Mouse (Mus musculus) neural tube, embryonic 10.5 days (tissue): ENCODE measurements around the gene Gucd1.
"Not testable (repeated sequence)": the region's sequence is repeated elsewhere in the genome, so short reads cannot be mapped to it uniquely, and the experiment has no call there.

Experiments used
- DNase-seq: peaks from one replicate; pipeline ENCODE4 v3.0.0-alpha.2; 2017; ENCODE audit warnings: low spot score; ENCODE audit errors: extremely low spot score

Gucd1 gene

DNA sequence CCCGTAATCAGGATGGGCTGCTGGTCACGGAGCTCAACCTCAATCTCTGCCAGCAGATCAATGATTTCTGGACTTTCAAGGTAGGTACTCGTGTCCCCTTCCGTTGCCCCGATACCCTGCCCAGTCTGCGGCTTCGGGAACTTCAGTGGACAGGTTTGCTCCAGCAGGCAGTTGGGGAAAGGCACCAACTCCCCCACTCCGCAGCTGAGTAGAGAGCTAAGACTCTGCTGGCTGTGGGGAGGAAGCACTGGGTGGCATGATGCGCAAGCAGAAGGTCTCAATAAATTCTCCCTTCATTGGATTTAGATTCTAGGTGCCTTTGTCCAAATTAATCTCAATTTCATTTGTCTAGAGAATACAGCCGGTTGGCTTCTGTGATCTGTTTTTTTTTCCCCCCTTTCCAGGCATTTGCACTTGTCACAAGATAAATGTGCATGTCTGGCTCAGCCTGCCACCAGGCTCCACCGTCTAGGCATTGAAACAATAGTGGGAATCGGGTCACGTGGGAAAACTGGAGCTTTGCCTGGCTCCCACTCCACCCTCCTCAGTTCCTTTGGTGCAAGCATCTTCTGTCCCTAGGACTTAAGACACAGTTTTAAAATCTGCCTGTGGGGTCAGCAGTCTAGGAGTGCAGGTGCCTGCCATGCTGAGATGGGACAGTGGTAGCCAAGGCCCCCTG, 79.5 kb downstream of the Gucd1 start:
- no peak for DNase-seq

DNA sequence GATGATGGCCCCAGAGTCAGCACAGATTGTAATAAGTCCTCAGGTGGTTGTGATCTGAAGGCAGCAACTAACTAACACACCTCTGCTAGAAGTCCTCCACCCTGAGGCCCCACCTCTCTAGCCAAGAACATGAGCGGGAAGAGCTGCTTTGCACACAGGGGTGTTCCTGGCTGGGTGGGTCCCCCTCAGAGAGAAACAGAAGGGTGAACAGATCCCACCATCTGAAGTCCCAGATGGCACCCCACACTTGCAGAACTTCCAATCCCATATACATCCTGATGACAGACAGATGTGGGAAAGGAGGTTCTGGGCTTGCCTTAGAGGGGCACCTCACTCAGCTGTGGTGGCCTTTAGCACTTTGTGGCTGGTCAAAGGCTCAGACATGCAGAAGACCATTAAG, 80.5 kb downstream of the Gucd1 start:
- DNase-seq, result no peak

DNA sequence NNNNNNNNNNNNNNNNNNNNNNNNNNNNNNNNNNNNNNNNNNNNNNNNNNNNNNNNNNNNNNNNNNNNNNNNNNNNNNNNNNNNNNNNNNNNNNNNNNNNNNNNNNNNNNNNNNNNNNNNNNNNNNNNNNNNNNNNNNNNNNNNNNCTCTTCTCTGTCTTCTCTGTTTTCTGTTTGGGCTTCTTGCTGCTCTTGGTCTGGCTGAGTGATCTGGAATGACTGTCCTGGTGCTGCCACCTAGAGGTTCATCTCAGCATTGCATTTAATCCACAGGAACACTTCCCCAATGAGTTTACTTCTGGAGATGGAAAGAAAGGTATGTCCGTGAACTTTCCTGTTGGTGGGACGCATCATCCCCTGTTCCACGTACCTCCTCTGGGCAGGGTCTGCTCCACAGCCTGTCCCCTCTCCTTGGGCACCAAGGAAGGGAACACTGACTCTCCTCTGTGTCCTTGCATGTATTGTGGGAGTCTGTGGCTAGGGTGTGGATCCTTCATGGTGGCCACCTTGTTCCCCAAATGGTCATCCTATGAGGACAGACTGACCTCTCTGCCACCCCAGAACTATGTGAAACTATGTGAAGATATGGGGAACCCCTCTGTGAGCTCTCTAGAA, 81.1 kb downstream of the Gucd1 start:
- DNase-seq, result peak; percentile 86

DNA sequence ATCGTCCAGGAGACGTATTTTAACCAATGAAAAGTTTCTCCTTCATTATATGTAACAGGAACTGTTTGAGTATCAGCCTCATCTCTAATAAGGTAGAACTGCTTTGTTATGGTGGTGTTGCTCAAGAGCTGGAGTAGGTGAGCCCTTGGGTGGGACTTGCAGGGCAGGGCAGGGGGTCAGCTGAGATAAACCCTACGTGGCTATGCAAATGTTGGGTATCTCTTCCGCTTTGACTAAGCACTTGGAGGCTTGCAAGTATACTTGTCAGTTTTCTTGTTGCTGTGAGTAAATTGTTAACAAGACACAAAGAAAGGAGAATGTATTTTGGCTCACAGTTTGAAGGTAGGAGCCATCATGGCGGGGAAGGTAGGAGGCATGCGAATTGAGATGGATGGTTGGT, 87.1 kb downstream of the Gucd1 start:
- DNase-seq, result no peak

DNA sequence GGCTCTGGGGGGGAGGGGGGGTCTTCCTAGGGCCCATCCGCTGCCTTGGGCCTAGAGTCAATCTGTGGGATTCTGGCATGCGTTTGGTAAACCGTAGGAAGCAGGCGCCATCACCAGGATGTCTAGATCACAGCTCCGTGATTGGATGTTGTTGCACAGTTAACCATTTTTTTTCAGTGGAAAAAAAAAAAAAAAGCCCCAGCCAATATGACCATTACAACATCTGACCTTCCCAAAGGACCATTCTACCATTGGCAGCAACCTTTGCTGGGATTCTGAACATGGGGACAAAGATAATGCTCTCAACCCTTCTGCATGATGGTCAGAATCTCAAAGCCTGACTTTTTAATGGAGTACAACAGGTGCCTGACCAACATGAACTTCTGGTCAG, 87.6 kb downstream of the Gucd1 start:
- DNase-seq, result no peak

DNA sequence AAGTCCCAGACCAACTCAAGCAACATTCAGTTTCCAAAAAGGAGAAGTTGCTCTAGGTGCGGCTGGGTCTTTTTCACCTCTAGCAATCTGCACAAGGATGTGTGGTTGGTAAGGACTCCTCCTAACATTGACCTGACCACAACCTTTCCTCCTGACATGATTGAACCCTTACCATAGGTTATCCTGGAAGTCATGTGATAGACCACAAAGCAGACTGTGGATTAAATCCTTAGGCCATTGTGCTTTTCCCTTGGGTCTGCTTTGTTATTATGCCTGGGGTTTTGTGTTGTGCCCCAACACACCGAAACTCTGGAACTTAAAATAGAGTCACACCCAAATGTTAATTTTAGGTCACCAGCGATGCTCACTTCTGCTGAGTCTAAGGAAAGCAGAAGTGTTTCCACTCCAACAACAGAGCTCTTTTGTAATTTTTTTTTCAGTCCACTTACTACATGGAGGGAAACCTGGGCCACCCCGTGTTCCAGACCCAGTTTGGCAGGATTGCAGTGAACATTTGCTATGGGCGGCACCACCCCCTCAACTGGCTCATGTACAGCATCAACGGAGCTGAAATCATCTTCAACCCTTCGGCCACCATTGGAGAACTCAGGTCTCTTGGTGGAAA, 88.1 kb downstream of the Gucd1 start:
- no peak for DNase-seq

GRCm38 (mm10) chr10:75429004-75429380, 88.8 kb downstream of the Gucd1 start:
- DNase-seq, result no peak

DNA sequence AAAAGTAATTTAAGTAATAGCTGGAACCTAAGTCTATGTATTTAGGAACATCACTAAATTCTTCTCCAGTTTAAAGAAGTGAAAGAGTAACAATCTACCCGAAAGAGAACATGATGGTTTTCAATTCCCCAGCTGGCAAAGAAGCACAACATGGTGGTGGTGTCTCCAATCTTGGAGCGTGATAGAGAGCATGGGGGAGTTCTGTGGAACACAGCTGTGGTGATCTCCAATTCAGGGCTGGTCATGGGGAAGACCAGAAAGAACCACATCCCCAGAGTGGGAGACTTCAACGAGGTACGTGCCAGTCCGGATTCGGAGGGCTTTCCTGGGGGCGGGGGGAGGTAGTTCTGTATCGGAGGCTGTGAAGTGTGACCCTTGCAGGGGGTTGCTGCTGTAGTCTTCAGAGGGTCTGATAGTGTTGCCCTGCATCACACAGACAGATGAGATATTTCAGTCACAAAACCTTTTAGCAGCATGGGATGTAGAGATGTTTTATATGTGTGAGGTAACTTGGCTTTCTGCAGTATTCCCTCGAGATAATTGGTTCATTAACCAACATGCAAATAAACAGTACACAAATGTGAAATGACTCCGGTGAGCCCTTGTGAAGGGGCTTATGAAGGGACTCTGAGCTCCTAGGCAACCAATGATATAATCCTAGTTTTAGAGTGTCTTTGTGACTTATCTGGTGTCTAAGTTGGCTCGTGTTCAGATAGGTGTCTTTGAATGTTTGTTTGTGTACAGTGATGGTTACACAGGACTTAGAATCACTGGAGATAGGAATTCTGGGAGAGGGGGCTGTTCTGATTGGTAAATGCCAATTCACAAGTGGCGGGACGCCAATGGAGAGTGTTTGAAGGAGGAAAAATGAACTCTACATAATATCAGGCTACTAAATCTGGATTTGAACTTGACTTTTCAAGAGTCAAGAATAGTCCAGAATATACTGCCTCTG, 89.4 kb downstream of the Gucd1 start:
- DNase-seq, result no peak

DNA sequence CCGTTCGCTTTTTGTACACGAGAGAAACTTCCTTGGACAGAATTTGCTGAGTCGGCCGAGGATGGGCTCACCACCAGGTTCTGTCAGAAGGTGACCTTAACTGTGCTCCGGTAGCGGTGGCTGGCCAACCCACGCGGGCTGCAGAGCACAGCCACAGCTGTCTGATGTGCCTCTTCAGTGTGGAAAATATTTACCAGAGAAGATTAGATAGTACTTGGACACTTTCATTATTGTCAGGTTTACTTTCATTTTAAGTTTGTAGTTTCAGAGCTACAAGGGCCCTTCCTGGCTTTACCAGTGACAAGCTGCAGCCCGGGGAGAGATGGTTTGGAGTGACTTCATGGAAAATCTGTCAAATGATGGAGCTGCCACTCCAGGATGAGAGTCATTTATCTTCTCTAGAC, 93.3 kb downstream of the Gucd1 start:
- no peak for DNase-seq

DNA sequence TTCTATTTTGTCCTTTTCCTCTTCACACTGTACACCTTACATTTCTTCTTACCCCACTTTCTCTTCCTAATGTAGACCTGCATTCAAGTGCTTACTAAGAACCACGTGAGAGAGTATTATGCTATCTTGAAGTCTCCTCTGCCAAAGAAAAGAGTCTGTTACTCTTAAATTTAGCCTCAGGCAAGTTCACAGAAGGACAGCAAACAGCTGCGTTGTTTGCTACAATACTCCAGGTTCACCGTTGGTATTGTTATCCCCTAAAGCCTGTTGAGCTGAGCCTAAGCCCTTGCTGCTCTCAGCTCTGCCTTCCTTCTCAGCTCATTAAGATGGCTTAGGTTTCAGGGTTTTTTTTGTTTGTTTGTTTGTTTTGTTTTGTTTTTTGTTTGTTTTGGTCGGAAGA, 99.0 kb downstream of the Gucd1 start:
- no peak for DNase-seq

DNA sequence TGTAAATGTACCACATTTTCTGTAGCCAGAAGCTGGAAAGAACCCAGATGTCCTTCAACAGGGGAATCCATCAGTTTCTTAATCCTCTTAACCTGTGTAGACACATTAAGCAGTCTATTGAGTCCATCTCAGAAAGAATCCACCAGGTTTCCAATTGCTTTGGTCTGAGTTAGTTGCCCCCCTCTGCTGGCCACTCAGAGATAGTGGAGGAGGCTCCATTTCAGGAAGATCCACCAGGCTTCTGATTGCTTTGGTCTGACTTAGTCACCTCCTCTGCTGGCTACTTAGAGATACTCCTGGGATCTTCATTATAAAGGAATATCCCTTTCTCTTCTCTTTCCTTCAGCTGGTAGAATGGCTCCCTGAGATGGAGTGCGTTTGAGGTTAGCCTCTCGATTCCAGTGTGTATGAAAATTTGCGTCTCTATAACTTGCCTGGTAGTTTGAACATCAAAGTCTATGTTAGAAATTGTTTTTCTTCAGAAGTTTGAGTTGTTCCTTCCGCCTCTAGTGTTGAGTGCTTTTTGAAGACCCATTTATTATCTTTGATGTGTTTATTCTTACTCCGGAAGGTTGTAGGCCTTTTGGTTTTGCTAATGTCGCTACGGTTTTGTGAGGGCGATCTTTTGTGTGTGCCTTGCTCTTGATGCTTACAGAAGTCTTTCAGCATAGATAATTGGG, 100.3 kb downstream of the Gucd1 start:
- no peak for DNase-seq

GRCm38 (mm10) chr10:75414925-75415324, 102.8 kb downstream of the Gucd1 start:
- DNase-seq, result no peak

DNA sequence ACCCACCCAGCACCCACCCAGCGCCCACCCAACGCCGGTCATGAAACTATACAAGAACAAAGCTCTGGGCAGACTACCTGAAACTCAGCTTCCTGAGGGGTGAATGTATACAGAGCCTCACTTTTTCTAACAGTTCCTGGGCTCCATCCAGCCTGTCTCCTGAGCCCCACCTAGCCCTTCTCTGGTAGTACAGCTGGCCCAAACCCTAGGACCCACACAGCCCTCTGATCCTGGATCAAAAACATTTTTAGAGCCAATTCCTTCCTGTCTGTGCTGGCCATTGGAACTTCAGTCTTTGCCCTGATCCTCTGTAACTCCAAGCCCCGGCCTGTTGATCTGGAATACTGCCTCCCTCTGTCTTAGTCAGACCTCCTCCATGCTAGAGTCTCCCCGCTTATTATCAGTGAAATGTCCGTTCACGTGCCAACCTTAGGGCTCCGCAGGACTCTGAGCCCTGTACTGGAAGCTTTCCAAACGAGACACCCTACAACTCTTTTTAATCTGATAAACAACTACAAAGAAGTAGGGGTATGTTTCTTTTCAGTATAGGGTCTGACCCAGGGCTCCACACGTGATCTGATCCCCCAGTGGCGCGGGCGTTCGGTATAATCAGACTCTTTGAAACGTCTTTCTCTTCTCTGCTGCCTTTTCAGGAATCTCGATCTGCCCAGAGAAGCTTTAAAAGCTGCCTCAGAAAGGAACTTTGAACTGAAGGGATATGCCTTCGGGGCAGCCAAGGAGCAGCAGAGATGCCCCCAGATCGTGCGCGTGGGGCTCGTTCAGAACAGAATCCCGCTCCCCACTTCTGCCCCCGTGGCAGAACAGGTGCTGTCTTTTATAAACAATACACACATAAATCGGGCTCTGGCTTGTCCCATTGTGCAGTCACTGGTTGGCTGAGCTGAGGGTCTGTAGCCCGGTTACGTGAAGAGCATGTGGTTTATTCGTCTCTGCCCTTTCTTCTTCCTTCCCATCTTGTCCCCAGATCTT, 105.4 kb downstream of the Gucd1 start:
- DNase-seq, result no peak

DNA sequence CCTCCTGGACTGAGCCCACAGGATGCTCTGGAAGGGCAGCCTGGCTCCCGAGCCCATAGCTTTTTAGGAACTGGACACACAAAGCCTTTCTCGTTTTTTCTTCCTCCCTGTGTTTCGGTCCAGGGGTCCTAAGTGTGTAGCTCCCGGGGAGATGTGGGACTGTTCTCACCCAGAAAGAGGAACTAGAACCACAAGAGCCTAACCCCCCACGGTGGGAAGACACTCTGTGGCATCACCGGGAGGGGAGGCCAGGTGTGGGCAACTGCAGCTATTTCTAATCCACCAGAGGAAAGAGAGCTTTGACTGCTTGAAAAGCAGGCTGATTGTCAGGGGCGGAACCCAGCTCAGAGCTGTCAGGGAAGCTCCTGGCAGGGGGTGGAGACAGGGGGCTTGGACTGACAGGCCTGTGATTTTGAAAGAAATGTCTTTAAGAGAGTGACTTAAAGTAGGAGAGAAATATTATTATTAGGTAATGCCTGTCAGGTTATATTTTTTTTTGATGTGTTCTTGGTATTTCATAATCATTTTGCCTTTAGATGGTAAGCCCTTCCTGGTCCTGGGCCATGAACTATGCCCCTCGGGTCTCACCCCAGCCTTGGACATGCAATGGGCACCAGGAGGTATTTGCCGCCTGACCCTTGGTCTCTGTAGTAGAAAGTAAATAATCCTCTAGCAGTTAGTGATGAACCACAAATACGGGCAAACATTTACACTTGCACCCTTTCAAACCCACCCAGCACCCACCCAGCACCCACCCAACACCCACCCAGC, 106.2 kb downstream of the Gucd1 start:
- DNase-seq, result not testable (repeated sequence)

GRCm38 (mm10) chr10:75407741-75408140, 110.0 kb downstream of the Gucd1 start:
- no peak for DNase-seq

DNA sequence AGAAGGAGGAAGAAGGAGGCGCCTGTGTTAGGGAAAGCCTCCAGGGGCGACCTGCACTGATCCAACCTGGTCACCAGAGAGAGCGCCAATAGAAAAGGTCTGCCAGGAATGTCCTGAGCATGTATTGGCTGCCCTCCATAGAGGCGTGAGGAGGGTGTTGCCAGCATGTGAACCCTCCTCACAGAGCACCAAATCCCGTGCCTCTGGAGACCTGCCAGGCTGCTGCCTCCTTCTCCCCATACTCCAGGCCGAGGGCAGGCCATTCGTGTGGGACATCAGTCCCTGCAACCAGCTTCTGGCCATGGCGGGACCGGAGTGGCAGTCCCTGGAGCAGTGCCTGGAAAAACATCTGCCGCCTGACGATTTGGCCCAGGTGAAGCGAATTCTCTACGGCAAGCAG, 111.0 kb downstream of the Gucd1 start:
- no peak for DNase-seq

DNA sequence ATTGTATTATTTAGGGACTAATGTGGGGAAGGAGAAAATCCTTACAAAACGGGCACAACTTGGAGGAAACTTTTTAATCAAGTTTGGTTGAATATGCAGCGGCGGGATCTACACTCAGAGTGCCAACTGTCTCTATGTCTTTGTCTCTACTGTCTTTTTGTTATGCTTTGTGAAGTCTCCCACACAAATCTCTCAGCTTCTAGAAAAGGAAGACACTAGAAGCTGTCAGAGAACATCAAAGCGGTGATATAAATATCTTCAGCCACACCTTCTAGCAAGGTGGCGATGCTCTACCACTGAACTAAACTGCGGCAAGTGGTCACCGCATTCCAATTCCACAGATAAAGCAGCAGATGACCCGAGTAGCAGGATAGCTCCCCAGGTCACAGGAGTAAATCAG, 111.9 kb downstream of the Gucd1 start:
- no peak for DNase-seq

DNA sequence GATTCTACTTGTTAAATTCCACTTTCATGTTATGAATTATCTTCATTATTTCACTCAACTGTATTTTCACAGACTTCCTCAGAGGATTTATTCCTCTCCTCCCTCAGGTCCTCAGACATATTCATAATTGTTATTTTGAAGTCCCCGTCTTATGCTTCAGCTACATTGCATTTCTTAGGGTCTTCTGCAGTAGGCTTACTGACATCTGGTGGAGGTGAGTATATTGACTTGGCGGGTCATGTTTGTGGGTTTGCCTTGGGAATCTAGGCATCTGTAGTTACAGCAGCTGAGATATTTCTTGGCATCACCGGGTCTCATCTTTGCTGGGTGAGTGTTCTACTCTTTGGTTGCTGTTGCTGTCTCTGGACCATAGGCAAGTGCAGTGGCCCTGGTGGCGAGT, 116.8 kb downstream of the Gucd1 start, which contains the start of gene Upb1:
Upb1 (plus strand) TSS at position 158 of the 400 bp plus-strand sequence.
- no peak for DNase-seq

- no peak for DNase-seq
Observed at GRCm38 (mm10) chr10:75396966-75397365, 120.8 kb downstream of the Gucd1 start.
